Mouse (Mus musculus): ENCODE measurements around the gene Lgr4.

The Lgr4 gene

DNA sequence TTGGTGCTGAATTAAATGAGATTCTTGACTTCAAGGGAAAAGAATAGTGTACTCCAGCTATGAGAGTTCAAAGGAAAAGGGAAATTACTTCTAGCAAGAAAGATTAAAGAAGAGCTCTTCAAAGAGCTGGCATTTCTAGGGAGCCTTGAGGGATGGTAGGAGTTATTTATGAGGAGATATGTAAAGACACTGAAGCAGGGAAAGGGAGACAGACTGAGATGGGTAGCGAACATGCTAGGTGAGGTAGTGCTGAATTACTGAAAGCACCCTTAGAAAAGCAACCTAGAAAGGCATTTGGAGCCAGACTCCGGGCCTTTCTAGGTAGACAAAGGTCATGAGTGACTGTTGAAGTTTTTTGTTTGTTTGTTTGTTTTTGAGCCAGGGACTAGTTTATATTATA is 58.7 kb downstream of the Lgr4 start:
- no peak for DNase-seq (ENCODE audit: low spot score in 2 of 2)

DNA sequence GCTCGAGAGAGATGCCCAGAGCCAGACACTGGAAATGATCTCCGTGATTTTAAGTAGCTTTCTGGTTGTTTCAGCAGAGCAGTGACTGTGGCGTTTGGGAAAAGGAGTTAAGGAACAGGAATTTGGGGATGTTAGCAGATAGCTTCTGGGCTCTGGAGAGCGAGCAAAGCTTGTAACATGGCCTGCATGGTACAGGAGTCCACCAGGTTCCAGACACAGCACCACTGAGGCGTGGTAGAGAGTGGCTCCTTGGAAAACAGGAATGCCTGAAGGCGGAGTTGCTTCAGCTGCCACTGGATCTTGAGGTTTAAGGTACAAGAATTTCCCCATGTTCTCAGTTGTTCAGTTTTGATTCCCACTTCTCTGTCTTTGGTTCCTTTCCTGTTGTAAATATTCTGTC is 59.9 kb downstream of the Lgr4 start:
- DNase-seq (ENCODE audit: low spot score in 2 of 2): no peak

DNA sequence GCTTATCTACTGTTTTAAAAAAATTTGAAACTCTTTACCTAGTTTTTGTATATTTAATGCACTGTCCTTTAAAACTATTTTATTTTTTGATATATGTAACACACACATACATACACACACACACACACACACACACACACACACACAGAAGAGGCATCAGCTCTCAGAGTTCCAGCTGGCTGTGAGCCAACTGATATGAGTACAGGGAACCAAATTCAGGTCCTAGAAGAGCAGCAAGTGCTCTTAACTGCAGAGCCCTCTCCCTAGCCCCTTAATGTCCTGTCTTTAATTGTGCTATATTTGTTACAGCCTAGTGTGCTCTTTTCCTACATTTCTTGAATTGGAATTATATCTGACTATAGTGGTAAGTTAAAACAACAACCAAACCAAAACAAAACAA is 61.8 kb downstream of the Lgr4 start:
- no peak for DNase-seq (ENCODE audit: low spot score in 2 of 2)

DNA sequence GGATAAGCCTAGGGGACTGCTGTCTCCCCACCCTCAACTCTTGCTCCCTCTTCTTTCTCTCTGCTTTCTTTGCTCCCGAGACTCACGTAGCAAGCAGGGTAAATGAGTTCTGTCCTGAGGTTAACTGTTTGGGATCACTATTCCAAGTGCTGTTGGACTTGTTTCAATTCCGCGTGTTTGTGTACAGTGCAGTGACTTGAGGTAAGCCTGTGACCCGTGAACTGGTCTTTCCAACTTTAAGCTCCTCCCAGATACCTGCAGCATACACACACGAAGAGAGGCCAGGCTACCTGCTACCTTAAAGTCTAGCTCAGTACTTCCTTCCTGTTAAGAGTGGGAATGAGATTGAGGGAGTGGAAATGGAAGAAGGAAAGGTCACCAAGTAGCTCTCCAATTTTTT is 66.0 kb downstream of the Lgr4 start:
- DNase-seq (ENCODE audit: low spot score in 2 of 2): no peak

DNA sequence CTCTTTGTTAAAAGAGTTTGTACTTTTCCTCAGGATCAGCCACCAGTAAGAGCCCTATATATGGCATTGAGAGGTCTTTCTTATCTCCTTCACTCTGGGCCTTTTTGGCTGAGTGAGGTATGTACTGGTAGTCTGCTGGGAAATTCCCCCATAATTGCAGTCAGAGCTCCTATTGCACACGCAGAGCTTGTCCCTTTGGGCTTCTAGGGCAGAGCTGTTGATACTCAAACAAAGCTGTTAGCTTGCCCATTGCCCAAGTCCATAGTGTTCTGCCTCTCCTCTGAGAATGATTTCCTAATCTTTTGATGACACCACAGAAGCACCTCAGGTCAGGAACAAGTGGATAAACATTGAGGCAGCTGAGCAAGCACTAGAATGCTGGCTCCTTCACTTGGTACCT is 67.5 kb downstream of the Lgr4 start:
- DNase-seq (ENCODE audit: low spot score in 2 of 2): no peak

DNA sequence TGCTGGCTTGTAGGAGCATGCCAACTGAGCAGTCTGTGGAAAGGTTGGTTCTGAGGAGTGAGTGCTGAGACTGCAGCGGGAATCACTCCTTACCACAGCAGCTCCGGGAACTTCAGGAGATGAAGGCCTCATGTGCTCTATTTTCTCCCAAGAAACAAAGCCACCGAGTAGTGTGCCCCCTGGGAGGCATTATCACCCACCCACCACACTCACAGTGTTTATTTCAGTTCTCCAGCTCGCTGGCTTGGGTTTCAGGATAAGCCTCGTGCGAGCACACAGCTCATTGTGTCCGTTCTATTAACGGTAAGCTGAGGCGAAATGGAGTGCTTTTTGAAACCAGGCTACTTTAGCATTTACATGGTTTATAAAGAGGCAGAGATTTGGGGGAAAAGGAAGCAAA is 68.1 kb downstream of the Lgr4 start:
- no peak for DNase-seq (ENCODE audit: low spot score in 2 of 2)

DNA sequence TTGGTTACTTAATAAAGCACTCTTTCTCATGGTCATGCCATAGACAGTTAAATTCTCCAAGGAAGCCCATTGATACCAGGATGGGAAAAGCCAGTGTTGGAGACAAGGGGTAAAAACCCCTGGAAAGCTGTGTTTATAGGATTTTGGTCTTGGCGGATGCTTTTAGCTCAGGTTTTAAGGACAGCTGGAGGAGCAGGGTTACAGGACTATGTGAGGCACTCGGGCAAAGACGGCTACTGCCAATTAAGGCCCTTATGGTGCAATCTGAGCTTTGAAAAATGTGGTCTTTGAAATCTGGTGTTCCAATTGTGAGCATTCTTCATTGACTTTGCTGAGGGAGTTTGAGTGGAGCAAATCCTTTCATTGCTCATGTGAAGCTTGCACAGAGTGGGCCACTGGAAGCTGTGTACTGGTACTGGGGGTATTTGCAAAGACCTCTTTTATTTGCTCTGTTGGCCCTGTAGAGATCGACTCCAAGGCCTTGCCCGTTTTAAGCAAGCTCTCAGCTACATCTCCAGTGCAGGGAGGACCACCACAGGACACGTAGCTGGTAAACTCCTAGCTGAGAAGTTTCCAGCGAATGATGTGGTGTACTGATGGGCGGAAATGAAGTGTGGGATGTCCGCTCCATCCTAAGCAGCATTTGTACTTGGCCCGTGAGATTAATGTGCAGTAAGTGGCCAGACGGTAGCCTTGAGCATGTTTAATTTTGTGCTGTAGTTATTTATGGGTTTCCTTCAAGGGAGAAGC is 68.8 kb downstream of the Lgr4 start:
- DNase-seq (ENCODE audit: low spot score in 2 of 2): no peak

DNA sequence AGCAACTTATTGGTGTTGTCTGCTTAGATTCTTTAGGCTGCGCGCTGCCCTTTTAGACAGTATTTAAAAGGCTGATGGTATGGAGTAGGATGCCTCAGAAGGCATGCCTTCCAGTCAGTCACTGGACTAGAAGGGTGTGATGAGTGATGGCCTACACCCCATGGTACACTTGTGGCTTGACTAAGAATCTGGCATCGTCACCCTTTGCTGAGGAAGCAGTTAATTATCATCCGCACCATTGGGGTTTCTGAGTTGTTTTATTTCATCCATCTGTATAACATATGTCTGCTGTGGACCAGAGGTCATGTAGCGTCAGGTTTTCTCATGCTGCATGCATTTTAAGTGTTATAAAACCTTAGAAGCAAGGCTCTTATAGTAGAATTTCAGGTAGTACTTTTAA is 70.5 kb downstream of the Lgr4 start:
- DNase-seq (ENCODE audit: low spot score in 2 of 2): no peak

DNA sequence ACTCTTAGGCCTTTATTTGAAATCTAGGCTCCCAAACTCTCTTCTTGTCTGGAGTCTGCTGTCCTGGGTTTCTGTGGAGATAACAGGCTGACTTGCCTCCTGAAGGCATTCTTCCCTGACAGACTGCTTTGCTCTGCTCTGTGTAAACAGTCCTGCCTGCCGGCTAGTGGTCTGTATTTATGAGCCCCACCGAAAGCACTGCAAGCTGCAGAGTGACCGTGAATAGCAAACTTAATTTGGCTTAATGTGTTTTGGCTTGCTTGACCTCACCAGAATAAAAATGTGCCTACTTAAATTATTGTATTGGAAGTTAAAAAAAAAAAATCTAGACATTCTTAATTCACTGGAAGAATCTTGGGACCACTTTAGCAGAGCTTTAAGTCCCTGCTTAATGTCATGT is 71.7 kb downstream of the Lgr4 start:
- no peak for DNase-seq (ENCODE audit: low spot score in 2 of 2)

DNA sequence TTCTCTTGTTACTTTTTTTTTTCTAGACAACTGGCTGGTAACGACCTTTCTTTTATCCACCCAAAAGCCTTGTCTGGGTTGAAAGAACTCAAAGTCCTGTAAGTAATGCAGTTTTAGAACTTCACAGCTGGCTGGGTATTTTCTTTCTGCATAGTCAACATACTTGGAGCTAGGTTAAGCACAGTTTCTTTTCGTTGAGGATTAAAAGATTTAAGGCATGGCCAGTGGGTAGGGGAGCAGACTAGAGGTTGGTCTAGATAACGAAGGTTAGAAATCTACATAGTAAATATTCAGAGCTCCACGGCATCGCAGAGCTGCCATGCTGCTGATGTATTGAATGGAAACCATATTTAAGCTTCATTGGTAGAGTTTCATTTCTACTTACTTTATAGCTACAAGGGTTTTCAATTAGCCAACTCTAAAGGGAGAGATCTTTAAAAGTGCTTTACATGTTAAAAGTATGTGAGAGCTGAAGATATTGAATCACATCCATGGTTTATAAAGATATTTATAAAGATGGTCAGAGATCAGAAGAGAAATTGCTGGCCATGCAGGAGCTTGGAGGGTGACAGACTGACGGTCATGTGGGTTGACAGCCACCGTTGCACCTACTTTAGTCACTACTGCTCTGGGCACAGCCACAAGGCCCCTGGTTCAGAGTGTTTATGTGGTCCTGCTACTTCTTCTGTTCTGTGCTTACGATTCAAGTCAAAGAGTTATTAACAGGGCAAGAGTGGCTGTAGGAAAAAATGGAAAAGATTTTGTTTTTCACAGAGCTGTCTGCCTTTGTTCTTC is 72.4 kb downstream of the Lgr4 start:
- DNase-seq (ENCODE audit: low spot score in 2 of 2): no peak

DNA sequence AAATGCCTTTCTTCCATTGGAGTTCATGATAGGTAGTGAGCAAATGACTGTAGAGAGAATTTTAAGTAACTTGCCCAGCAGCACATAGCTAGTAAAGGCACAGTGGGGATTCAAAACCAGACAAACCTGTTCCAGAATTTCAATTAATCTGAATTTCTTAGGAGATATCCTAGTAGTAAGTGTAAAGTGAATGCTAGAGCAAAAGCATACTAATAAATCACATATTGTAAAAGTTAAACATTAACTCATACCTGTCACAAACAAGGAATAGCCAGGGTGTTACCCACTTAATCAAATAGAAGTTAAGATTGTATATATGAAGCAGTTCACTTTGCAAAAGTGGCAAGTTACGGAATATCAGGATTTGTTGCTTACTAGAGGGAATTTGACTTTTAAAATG is 74.3 kb downstream of the Lgr4 start:
- DNase-seq (ENCODE audit: low spot score in 2 of 2): no peak

DNA sequence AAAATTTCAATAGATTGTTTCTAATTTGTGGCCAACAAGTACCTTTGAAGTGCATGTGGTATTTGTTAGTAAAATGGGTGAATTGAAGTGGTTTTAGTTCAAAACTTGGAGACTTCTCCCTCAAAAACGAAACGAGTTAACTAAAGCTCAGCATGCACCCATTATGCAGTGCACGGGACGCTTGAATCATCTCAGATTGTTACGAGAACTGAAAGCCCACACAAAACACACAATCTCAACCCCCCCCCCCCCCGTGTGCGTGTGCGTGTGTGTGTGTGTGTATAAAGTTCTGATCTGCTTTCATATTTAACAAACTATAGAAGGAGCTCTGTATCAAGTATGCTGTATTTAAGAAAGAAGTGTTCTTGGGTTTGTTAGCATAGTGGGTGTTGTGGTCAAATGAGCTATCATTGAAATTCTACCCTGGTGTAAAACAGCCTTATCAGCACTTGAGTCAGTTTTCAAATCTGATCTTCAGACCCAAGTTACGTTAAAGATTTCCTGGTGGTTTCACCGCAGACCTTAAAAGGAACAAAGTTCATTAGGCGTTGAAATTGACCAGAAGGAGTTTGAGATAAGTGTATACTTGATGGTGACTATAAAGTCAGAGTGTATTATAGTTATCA is 75.1 kb downstream of the Lgr4 start:
- no peak for DNase-seq (ENCODE audit: low spot score in 2 of 2)

DNA sequence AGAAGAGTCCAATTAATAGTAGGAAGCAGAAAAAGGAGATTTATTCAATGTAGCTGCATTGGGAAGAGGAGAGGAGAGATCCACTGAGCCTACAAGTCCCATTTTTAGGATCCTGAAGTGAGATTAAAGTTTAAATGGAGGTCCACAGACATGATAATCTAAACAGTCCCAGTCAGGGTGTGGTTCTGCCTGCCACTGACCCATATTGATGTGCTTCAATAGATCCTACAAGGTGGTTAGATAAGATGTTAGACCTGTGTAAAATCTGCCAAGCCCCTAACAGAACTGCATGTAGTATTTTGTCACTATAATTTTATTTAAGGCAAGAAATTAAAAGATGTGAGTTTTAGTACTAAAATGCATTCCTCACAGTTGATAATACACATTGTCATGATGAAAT is 76.0 kb downstream of the Lgr4 start:
- no peak for DNase-seq (ENCODE audit: low spot score in 2 of 2)

DNA sequence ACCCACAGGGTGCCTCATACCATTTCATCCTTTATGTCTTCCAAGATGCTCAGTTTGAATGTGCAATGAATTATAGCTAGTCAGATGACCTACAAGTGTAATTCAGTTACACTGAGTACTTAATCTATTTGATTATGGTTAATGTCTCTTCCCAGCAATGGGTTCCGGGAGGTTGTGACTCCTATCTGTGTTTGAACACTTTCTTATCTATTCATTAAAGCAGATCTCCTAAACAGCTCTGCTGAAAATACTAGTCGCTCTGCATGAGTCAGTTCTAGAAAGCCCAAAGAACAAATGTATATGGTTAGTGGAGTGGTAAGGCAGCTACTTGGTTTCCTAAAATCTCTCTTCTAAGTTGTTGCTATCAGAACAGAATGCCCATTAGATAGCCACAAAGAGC is 77.6 kb downstream of the Lgr4 start:
- no peak for DNase-seq (ENCODE audit: low spot score in 2 of 2)

DNA sequence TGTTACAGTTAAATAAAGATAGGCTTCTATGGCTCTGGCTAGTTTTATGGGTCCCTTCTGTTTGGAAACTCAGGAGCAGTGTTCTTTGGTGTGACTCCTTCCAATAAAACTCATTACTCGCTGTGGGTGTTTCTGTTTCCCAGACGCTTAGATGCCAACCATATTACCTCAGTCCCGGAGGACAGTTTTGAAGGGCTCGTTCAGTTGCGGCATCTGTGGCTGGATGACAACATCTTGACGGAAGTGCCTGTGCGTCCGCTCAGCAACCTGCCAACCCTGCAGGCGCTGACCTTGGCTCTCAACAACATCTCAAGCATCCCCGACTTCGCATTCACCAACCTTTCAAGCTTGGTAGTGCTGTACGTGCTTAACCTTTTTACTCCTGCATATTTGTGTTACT is 79.0 kb downstream of the Lgr4 start:
- no peak for DNase-seq (ENCODE audit: low spot score in 2 of 2)

DNA sequence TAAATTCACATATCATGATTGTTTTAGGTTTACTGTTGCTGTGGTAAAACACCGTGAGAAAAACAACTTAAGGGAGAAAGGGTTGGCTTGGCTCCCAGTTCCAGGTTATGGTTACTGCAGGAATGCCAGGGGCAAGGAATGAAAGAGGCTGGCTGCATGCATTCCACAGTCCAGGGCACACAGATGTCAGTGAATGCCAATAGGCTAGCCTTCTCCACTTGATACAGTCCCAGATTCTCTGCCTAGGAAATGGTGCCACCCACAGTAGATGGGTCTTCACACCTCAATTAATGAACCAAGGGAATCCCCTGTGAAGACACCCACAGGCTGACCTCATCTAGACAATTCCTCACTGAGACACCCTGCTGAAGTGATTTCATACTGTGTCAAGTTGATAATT is 87.2 kb downstream of the Lgr4 start:
- no peak for DNase-seq (ENCODE audit: low spot score in 2 of 2)

DNA sequence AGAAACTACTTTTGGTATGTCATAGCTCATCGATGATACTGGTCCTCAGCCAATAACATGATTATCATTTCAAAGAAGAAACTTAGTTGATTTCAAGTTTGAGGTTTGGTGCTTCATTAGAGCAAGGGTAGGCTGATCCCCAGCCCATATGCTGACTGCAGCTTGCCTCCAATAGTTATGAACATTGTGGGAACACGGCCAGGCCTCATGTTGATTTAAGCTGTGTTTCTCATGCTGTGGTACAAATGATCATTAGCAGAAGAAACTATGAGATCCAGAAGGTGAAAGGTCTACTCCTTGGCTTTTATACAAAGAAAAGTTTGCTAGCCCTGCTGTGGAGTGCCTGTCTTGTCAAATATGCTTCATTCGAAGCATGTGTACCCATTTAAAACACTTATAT is 87.7 kb downstream of the Lgr4 start:
- no peak for DNase-seq (ENCODE audit: low spot score in 2 of 2)

DNA sequence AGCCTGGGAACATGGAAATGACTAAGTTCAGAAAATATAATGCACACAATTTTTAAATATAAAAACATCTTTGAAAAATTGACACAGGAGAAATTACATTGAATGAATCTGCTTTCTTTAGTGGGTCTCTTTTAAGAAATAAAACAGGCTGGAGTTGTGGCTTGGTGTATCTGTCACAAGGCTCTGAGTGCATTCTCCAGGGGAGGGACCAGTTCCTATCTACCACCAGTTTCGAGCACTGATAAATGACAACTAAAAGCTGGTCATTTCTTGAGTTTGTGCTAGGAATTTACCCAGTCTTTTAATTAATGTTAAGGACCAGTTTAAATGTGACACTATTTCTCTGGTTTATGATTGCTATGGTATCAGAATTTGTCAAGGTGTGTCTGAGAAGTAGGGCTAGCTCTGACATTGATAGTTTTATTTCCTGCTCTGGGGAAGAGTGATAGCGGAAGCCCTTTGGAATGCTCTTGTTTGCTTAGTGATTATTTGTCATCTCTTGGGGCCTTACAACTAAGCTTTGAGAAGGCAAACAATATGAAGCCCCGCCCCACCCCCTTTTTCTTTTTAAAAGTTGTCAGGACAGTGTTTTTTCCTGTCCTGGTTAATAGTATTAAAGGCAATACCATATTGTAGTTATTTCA is 88.3 kb downstream of the Lgr4 start:
- DNase-seq (ENCODE audit: low spot score in 2 of 2): no peak

DNA sequence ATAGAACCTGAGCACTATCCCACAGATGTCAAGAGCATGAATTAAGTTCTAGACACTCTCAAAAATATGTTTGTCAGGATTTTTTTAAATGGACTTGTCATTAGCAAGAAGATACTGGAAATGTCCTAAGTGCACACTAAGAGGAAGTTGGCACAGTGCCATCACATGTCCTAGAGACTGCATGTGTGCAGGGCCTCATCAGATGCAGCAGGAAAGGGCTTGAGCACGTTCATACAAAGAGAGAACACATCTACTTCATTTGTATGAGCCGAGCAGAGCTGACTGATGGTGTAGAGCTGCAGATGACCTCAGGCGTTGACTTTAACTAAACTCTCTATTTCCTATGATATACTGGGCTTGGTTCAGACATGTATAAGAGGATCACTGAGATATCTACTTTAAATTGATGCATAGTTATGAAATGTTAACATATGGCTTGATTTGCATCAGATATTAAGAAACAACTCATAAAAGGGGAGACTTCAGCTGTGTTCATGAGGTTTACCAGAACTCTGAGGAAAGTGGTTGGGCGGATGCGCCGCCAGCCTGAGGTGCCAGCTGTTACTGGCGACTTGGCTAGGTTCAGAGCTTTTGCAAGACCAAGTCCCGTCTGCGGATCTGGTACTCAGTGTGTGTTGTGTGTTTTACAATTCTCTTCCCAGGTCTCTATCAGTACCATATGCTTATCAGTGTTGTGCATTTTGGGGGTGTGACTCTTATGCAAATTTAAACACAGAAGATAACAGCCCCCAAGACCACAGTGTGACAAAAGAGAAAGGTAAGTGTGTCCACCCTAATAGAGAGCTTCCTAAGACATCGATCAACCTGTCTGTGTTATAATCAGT is 90.2 kb downstream of the Lgr4 start:
- DNase-seq (ENCODE audit: low spot score in 2 of 2): no peak

DNA sequence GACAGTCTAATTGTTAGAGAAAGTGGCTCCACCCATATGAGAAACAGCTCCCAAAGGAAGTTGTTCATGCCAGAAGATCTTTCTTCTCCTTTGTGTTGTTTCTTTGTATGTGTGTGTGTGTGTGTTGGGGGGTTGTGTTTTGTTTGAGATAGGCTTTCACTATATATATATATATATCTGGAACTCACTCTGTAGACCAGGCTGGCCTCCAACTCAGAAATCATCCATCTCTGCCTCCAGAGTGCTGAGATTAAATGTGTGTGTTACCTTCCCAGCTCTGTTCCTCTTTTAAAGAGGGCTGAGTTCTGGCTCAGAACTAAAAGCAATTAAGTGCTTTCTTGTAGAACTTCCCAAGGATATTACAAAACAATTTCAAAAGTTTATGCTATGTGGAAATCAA is 92.0 kb downstream of the Lgr4 start:
- DNase-seq (ENCODE audit: low spot score in 2 of 2): no peak

DNA sequence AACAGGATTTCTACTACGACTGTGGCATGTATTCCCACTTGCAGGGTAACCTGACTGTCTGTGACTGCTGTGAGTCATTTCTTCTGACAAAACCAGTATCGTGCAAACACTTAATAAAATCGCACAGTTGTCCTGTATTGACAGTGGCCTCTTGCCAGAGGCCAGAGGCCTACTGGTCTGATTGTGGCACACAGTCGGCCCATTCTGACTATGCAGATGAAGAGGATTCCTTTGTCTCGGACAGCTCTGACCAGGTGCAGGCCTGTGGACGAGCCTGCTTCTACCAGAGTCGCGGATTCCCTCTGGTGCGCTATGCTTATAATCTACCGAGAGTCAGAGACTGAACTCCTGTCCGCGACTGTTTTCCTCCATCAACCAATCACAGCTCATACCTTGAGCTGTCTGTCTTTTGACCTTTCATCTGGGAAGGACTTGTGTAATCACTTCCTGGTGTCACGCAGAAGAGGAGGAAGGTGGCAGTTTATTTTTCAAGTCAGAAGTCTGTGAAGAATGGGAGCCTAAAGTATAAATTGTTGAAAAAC is 94.8 kb downstream of the Lgr4 start:
- DNase-seq (ENCODE audit: low spot score in 2 of 2): no peak

Measured in right cerebral cortex, postnatal 10 days (tissue).